ENCODE assay signal across 1 mouse cellular context in genomic region chr3:69231522-69232138, GRCm38 (mm10).
TF ChIP-seq lines count a peak whose summit lies in the region.

No protein-coding gene starts in this region.

TF ChIP-seq in CH12.LX, 34 proteins besides CTCF, POLR2A, EP300 and RAD21 (continued from another document):
- TF ChIP-seq POLR2AphosphoS2 (IDR thresholded peaks at IDR 0.05; ENCODE audit: low read depth, low read length) (no peak), ZC3H11A (IDR thresholded peaks at IDR 0.05; ENCODE audit: low read depth, low read length) (no peak), IRF4 (IDR thresholded peaks at IDR 0.05; ENCODE audit: low read depth, low read length) (no peak), SMC3 (IDR thresholded peaks at IDR 0.05; ENCODE audit: low read depth, low read length) (no peak), UBTF (IDR thresholded peaks at IDR 0.05; ENCODE audit: low read depth, low read length) (no peak), USF1 (IDR thresholded peaks at IDR 0.05; ENCODE audit: low read depth, low read length) (no peak), TCF12 (IDR thresholded peaks at IDR 0.05; ENCODE audit: low read depth, low read length) (no peak), MAZ (IDR thresholded peaks at IDR 0.05; ENCODE audit: low read depth, low read length) (no peak), ZKSCAN1 (IDR thresholded peaks at IDR 0.05; ENCODE audit: borderline replicate concordance, low read depth, low read length) (no peak), JUND (conservative IDR thresholded peaks at IDR 0.05; ENCODE audit: low read depth, low read length) (no peak), E2F4 (IDR thresholded peaks at IDR 0.05; ENCODE audit: insufficient replicate concordance, low read depth, low read length) (no peak)
